Mouse (Mus musculus): ENCODE results near the gene Npas1. TPM values are rescaled to one million over a fixed set of nuclear protein-coding genes. Genes with fewer than 3 reads are reported as not detected.

The Npas1 gene
- polyA plus RNA-seq, 1 experiment from 2014 or later = not detected

DNA sequence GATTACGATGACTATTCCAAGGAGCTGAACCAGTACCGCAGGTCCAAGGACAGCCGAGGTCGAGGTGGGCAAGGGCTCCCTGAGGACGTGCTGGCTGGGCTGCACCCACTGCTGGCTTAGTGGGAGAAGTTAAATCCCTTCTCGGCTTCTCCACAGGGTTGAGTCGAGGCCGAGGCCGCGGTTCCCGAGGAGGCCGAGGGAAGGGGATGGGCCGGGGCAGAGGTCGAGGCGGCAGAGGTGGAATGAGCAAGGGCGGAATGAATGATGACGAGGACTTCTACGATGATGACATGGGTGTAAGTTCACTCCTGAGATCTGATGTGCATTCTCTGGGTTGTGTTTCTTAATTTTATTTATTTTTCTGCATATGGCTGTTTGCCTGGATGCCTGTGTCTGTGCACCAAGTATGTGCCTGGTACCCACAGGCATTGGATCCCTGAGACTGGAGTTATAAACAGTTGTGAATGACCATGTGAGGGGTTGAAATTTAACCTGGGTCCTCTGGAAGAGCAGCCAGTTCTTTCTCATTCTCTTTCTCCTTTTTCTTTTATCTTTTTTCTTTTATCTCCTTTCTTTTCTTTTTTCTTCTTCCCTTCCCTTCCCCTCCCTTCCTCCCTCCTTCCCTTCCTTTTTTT, 55.2 kb downstream of the Npas1 start:
- no peaks in the 10 kb centered on the region for H3K9me3 ChIP-seq (ENCODE audit: control insufficient read depth, low read depth, low read length)
- H3K4me2 ChIP-seq (replicated peaks; ENCODE audit: low read depth, low read length) = no peak overlapping the region
- no peak overlapping the region for H3K4me3 ChIP-seq (ENCODE audit: low read depth, low read length)
- H3K9ac ChIP-seq (replicated peaks; ENCODE audit: low read depth, low read length) = no peak overlapping the region
- H3K4me1 ChIP-seq (ENCODE audit: control insufficient read depth, insufficient read depth, low read length) = no peaks in the 10 kb centered on the region
- H3K27ac ChIP-seq (ENCODE audit: low read length) = no peak overlapping the region
- peaks cover 95% of the 10 kb centered on the region for H3K36me3 ChIP-seq (ENCODE audit: control insufficient read depth, insufficient read depth, low read length)
- H3K27me3 ChIP-seq (ENCODE audit: control insufficient read depth, insufficient read depth, low read length) = no peaks in the 10 kb centered on the region
- WGBS = 82% methylated on average over 18 of the region's 18 CpGs
- no peak for ATAC-seq (ENCODE audit: insufficient number of reproducible peaks, insufficient read depth, low FRiP score, low read depth)

DNA sequence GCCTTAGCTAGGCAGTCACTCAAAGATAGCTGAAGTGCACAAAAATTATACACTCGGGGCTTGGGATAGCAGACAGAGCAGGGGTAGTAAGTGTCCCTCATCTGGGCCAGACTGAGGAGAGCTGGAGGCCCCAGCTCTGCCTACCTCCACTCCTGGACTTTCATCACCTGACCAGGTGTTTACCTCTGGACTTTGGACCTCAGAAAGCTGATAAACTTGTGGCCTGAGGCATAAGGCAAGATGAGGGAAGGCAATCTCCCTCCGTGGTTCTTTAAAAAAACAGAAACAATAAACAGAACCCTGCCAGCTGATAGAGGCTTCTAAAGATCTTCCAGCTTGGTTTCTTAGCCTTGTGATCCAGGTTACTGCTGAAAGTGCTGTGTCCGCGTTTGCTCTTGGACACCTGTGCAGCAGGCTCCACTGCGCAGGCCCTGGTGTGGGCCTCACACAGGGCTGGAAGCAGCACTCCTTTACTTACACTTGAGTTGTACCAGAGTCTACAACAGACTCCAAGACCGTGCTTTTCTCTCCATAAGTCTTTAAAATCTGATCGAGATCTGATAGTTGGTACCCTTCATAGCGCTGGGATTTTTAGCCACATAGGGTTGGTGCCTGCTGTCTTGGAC, 56.9 kb downstream of the Npas1 start:
- H3K4me1 ChIP-seq (ENCODE audit: control insufficient read depth, insufficient read depth, low read length) = no peaks in the 10 kb centered on the region
- H3K27me3 ChIP-seq (ENCODE audit: control insufficient read depth, insufficient read depth, low read length) = no peaks in the 10 kb centered on the region
- 83% methylated on average over 8 of the region's 8 CpGs for WGBS
- no peaks in the 10 kb centered on the region for H3K9me3 ChIP-seq (ENCODE audit: control insufficient read depth, low read depth, low read length)
- ATAC-seq (ENCODE audit: insufficient number of reproducible peaks, insufficient read depth, low FRiP score, low read depth) = peak; percentile 79
- peak overlapping the region; percentile 44; the same call in 1 of the 2 replicates for H3K27ac ChIP-seq (ENCODE audit: low read length)
- no peak overlapping the region for H3K9ac ChIP-seq (replicated peaks; ENCODE audit: low read depth, low read length)
- no peak overlapping the region for H3K4me3 ChIP-seq (ENCODE audit: low read depth, low read length)
- H3K36me3 ChIP-seq (ENCODE audit: control insufficient read depth, insufficient read depth, low read length) = peaks cover 89% of the 10 kb centered on the region
- no peak overlapping the region for H3K4me2 ChIP-seq (replicated peaks; ENCODE audit: low read depth, low read length)

DNA sequence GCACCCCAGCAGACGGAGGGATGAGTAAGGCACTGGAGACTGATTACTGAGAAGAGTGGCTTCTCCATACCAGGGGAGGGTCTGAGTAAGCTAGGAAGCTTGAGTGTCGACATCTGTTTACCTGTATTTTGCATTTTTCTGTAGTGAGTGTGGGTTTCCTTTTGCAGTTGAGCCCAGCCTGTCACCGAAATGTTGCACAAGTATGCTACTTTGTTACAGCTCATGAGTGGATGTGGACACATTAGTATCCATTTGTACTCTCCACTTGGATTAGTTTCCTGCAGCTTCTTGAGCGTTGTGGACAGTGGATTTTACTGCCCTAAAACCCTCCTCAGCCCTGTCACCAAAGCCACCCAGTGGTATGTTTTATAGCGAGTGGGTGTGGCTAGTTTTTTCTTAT, 58.8 kb downstream of the Npas1 start:
- peaks cover 70% of the 10 kb centered on the region for H3K36me3 ChIP-seq (ENCODE audit: control insufficient read depth, insufficient read depth, low read length)
- 83% methylated on average over 5 of the region's 5 CpGs for WGBS
- no peak overlapping the region for H3K4me3 ChIP-seq (ENCODE audit: low read depth, low read length)
- H3K4me1 ChIP-seq (ENCODE audit: control insufficient read depth, insufficient read depth, low read length) = peaks cover 4% of the 10 kb centered on the region; the same call in 1 of the 2 replicates
- no peak overlapping the region for H3K27ac ChIP-seq (ENCODE audit: low read length)
- no peaks in the 10 kb centered on the region for H3K9me3 ChIP-seq (ENCODE audit: control insufficient read depth, low read depth, low read length)
- ATAC-seq (ENCODE audit: insufficient number of reproducible peaks, insufficient read depth, low FRiP score, low read depth) = no peak
- H3K4me2 ChIP-seq (replicated peaks; ENCODE audit: low read depth, low read length) = no peak overlapping the region
- H3K27me3 ChIP-seq (ENCODE audit: control insufficient read depth, insufficient read depth, low read length) = no peaks in the 10 kb centered on the region
- no peak overlapping the region for H3K9ac ChIP-seq (replicated peaks; ENCODE audit: low read depth, low read length)

DNA sequence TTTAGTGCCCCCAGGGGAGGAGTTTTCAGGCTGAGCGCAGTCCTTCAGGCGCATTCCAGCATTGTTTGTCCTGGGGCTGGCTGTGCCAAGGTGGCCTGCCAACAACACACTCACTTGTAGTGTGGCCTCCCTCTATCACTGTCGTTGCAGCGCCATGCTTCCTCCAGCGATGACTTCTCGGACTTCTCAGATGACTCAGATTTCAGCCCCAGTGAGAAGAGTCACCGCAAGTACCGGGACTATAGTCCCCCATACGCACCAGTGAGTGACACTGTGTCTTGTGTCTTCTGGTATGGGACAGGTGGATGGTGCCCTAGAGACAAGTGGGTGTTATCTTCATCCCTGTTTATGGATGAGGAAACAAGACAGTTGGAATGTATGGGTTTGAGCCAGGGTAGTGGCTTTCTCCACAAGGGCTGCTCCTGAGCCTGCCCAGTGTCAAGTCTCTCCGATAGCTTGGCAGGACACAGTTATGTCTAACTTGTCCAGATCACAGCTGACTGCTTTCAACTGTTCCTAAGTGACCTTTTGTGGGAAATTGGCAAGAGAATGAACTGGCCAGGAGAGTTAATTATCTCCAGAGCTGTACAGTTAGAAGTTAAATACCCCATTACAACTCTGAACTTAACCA, 60.3 kb downstream of the Npas1 start:
- Histone ChIP-seq H3K4me2 (replicated peaks; ENCODE audit: low read depth, low read length) (no peak overlapping the region), H3K4me1 (ENCODE audit: control insufficient read depth, insufficient read depth, low read length) (peaks cover 8% of the 10 kb centered on the region), H3K9ac (replicated peaks; ENCODE audit: low read depth, low read length) (no peak overlapping the region), H3K27ac (ENCODE audit: low read length) (no peak overlapping the region), H3K36me3 (ENCODE audit: control insufficient read depth, insufficient read depth, low read length) (peaks cover 59% of the 10 kb centered on the region), H3K9me3 (ENCODE audit: control insufficient read depth, low read depth, low read length) (no peaks in the 10 kb centered on the region), H3K4me3 (ENCODE audit: low read depth, low read length) (no peak overlapping the region), H3K27me3 (ENCODE audit: control insufficient read depth, insufficient read depth, low read length) (no peaks in the 10 kb centered on the region)
- ATAC-seq (ENCODE audit: insufficient number of reproducible peaks, insufficient read depth, low FRiP score, low read depth) = no peak
- WGBS = 88% methylated on average over 10 of the region's 10 CpGs

DNA sequence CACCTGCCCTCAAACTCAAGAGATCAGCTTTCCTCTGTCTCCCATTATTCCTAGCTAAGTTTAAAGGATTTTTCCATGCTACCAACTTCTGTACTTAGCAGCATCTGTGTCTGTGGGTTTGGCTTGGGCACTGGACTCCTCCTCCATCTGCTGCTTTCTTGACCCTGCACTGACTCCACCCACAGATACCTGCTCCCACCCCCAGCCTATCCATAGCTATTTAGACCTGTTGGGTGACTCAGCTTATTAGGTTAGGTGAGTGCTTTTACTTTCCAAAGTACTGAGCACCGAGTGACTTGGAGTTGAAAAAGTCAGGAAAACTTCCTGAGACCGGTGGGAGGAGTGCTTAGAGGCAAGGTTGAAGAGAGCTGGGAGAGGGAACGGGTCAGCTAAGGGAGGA, 62.1 kb downstream of the Npas1 start:
- 69% methylated on average over 3 of the region's 3 CpGs for WGBS
- Histone ChIP-seq H3K4me1 (ENCODE audit: control insufficient read depth, insufficient read depth, low read length) (peaks cover 13% of the 10 kb centered on the region), H3K36me3 (ENCODE audit: control insufficient read depth, insufficient read depth, low read length) (peaks cover 41% of the 10 kb centered on the region), H3K27me3 (ENCODE audit: control insufficient read depth, insufficient read depth, low read length) (no peaks in the 10 kb centered on the region), H3K4me2 (replicated peaks; ENCODE audit: low read depth, low read length) (no peak overlapping the region), H3K9ac (replicated peaks; ENCODE audit: low read depth, low read length) (no peak overlapping the region), H3K4me3 (ENCODE audit: low read depth, low read length) (no peak overlapping the region), H3K9me3 (ENCODE audit: control insufficient read depth, low read depth, low read length) (no peaks in the 10 kb centered on the region), H3K27ac (ENCODE audit: low read length) (no peak overlapping the region)
- ATAC-seq (ENCODE audit: insufficient number of reproducible peaks, insufficient read depth, low FRiP score, low read depth) = peak; percentile 60

DNA sequence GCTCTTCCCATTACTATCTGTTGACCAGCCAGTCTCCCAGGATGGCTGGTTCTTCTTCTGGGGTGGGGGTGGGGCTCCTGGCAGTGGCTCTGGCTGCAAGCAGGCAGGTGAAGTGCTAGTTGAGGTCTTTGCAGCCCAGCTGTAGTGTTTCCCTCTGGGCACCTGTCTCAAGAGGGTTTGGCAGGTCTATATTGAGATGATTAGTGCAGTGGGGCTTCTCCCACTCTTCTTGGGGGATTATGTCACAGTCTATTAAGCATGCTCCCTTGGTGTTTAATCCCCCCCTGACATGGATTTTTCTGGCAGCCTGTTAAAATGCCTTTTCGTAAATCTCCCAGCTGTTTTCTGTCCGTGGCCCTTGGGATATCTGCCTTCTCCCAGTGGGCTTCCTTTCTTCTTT, 64.6 kb downstream of the Npas1 start:
- H3K27me3 ChIP-seq (ENCODE audit: control insufficient read depth, insufficient read depth, low read length) = no peaks in the 10 kb centered on the region
- no peak overlapping the region for H3K4me3 ChIP-seq (ENCODE audit: low read depth, low read length)
- no peak for ATAC-seq (ENCODE audit: insufficient number of reproducible peaks, insufficient read depth, low FRiP score, low read depth)
- no peak overlapping the region for H3K4me2 ChIP-seq (replicated peaks; ENCODE audit: low read depth, low read length)
- WGBS = 46% methylated on average over 2 of the region's 2 CpGs
- H3K27ac ChIP-seq (ENCODE audit: low read length) = no peak overlapping the region
- H3K4me1 ChIP-seq (ENCODE audit: control insufficient read depth, insufficient read depth, low read length) = peaks cover 13% of the 10 kb centered on the region
- H3K9me3 ChIP-seq (ENCODE audit: control insufficient read depth, low read depth, low read length) = no peaks in the 10 kb centered on the region
- H3K36me3 ChIP-seq (ENCODE audit: control insufficient read depth, insufficient read depth, low read length) = peaks cover 17% of the 10 kb centered on the region
- H3K9ac ChIP-seq (replicated peaks; ENCODE audit: low read depth, low read length) = no peak overlapping the region

DNA sequence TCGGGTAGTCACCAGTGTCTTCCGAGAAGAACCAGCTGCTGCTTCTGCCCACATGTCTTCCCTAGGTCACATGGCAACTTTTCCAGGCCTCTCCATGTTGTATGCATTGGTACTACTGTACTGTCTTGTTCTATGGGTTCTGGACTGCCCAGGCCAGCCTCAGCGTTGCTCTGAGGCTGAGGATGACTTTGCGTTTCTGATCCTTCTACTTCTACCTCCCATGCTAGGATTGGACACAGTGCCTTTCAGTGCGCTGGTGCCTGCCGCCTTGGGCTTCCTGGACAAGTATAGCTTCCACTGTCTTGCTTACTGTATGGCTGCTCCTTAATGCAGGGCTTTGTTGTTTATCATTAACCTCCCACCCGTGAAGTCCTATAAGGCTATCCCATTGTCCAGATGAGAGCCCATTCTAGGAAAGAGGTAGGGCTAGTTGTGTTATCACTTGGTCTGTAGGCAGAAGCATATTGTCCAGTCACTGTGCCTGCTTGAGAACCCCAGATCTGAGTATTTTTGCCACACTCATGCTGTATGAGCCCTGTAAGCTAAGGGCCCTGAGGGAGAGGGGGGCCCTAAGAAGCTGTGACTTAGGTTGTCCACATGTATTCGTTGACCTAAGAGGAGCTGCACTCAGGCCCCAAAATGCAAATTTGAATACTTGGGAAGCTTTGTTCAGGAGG, 65.2 kb downstream of the Npas1 start:
- no peak for ATAC-seq (ENCODE audit: insufficient number of reproducible peaks, insufficient read depth, low FRiP score, low read depth)
- Histone ChIP-seq H3K27me3 (ENCODE audit: control insufficient read depth, insufficient read depth, low read length) (no peaks in the 10 kb centered on the region), H3K27ac (ENCODE audit: low read length) (no peak overlapping the region; the same call in 1 of the 2 replicates), H3K36me3 (ENCODE audit: control insufficient read depth, insufficient read depth, low read length) (peaks cover 11% of the 10 kb centered on the region), H3K4me2 (replicated peaks; ENCODE audit: low read depth, low read length) (no peak overlapping the region), H3K4me3 (ENCODE audit: low read depth, low read length) (no peak overlapping the region), H3K4me1 (ENCODE audit: control insufficient read depth, insufficient read depth, low read length) (peaks cover 13% of the 10 kb centered on the region), H3K9me3 (ENCODE audit: control insufficient read depth, low read depth, low read length) (no peaks in the 10 kb centered on the region), H3K9ac (replicated peaks; ENCODE audit: low read depth, low read length) (no peak overlapping the region)
- WGBS = 85% methylated on average over 8 of the region's 8 CpGs

DNA sequence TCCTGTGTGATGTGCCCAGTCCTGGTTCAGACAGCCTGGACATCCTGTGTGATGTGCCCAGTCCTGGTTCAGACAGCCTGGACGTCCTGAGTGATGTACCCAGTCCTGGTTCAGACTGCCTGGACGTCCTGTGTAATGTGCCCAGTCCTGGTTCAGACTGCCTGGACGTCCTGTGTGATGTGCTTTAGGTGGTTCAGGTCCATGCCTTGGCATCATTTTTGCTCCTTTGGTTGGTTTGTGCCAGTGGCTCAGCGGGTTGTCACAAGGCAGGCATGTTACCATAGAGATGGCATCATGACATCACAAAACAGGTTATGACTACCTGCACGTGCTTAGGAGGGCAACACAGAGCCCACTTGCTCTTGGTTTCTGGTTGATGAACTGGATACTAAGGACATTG, 66.4 kb downstream of the Npas1 start:
- no peaks in the 10 kb centered on the region for H3K9me3 ChIP-seq (ENCODE audit: control insufficient read depth, low read depth, low read length)
- H3K27ac ChIP-seq (ENCODE audit: low read length) = no peak overlapping the region
- H3K4me3 ChIP-seq (ENCODE audit: low read depth, low read length) = no peak overlapping the region
- H3K4me2 ChIP-seq (replicated peaks; ENCODE audit: low read depth, low read length) = no peak overlapping the region
- no peaks in the 10 kb centered on the region; the same call in 1 of the 2 replicates for H3K36me3 ChIP-seq (ENCODE audit: control insufficient read depth, insufficient read depth, low read length)
- H3K4me1 ChIP-seq (ENCODE audit: control insufficient read depth, insufficient read depth, low read length) = peaks cover 16% of the 10 kb centered on the region
- no peaks in the 10 kb centered on the region for H3K27me3 ChIP-seq (ENCODE audit: control insufficient read depth, insufficient read depth, low read length)
- no peak overlapping the region for H3K9ac ChIP-seq (replicated peaks; ENCODE audit: low read depth, low read length)
- ATAC-seq (ENCODE audit: insufficient number of reproducible peaks, insufficient read depth, low FRiP score, low read depth) = no peak
- 88% methylated on average over 5 of the region's 5 CpGs for WGBS

Data from stomach, embryonic 14.5 days (tissue).